Mouse (Mus musculus) MEL (cell line): ENCODE results near the gene Zfp473.

Source experiments
- CTCF ChIP-seq, 3 experiments: IDR thresholded peaks in 2 of 3; conservative IDR thresholded peaks in 1 of 3; 2 replicates each; pipeline ENCODE4 v1.5.1; 2011 to 2012; ENCODE audit warnings: low read length in 3 of 3, low read depth in 2 of 3, mild to moderate bottlenecking in 2 of 3, improper control_type of control experiment in 1 of 3, inconsistent platforms in 1 of 3, mixed read lengths in 1 of 3, moderate library complexity in 1 of 3; ENCODE audit not compliant: control insufficient read depth in 1 of 3, insufficient read depth in 1 of 3, poor library complexity in 1 of 3, severe bottlenecking in 1 of 3
- E2F4 ChIP-seq: IDR thresholded peaks from 2 replicates; pipeline ENCODE4 v1.6.1; 2011; ENCODE audit warnings: low read depth, low read length, improper control_type of control experiment, borderline replicate concordance
- POLR2A ChIP-seq, 2 experiments: IDR thresholded peaks; 2 replicates each; pipeline ENCODE4 v1.6.1; 2011 to 2012; ENCODE audit warnings: low read length in 2 of 2, mild to moderate bottlenecking in 2 of 2, control low read depth in 1 of 2, improper control_type of control experiment in 1 of 2, low read depth in 1 of 2, moderate library complexity in 1 of 2; ENCODE audit not compliant: control insufficient read depth in 1 of 2, insufficient read depth in 1 of 2, poor library complexity in 1 of 2
- USF1 ChIP-seq: IDR thresholded peaks from 2 replicates; pipeline ENCODE4 v1.6.1; 2014; ENCODE audit warnings: low read depth, mild to moderate bottlenecking, inconsistent platforms, low read length, improper control_type of control experiment, moderate library complexity

DNA sequence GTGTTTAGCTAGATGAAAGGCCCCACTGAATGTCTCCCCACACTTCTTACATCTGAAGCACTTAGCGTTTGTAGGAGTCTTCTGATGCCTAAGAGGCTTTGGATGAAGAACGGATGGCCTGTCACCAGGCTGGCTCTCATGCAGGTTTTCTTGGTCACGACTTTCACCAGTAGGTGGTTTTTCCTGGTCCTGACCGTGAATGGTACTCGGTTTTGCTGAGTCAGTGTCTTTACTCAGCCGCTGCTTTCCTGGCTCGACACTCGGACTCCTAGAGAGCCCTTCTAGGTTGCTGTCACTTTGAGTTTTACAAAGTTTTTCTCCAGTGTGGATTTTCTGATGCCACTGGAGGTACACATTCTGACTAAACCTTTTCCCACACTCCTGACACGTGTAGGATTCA lies 17.1 kb downstream of the Zfp473 start:
- TF ChIP-seq USF1 (no peak), E2F4 (no peak), POLR2A (IDR thresholded peaks at IDR 0.05; ENCODE audit: control insufficient read depth in 1 of 2, insufficient read depth in 1 of 2, low read depth in 1 of 2, low read length in 2 of 2, poor library complexity in 1 of 2) (no peak), CTCF (IDR thresholded peaks at IDR 0.05 in 2 of 3, conservative IDR thresholded peaks at IDR 0.05 in 1 of 3; ENCODE audit: control insufficient read depth in 1 of 3, insufficient read depth in 1 of 3, low read depth in 2 of 3, low read length in 3 of 3, poor library complexity in 1 of 3, severe bottlenecking in 1 of 3) (no peak)
